Mouse (Mus musculus) heart, postnatal 0 days (tissue): Measurements from ENCODE around the gene Micu2.

Experiments used
- CTCF ChIP-seq: IDR thresholded peaks from 2 replicates; pipeline ENCODE4 v1.5.1; 2016; ENCODE audit warnings: antibody characterized with exemption, control low read depth, low read depth
- EP300 ChIP-seq: IDR thresholded peaks from 2 replicates; pipeline ENCODE4 v1.6.1; 2016; ENCODE audit warnings: antibody characterized with exemption, low read depth

DNA sequence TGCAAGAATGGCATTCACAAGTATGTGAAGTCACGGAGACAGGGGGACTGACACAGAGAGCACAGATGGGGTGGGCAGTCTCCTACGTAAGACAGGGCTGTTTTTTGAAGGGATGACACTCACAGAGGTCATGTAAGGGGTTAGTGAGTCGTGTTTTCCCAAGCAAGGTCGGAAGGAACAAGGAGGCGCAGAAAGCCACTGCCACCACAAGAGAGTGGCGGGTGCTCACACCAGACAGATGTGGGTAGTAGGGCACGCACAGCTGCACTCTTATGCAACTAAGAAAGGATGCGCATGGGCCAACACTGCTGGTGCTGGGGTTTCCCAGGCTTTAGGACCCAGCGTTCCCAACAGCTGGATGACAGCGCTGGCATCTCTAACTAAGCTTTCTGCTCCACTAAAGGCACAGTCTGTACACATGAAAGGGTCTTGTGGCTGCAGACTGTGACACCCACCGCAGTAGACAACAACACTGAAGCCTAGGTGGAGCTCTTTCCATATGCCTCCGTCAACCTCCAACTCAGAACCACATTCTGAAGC is 27.0 kb downstream of the Micu2 start:
- TF ChIP-seq CTCF (no peak), EP300 (no peak)
